Mouse (Mus musculus) G1E (cell line): ENCODE data around the gene Hook2.

Experiments used
- CTCF ChIP-seq: IDR thresholded peaks from 2 replicates; pipeline ENCODE4 v1.5.1; 2012; ENCODE audit warnings: low read depth, low read length, inconsistent platforms, mixed read lengths
- GATA1 ChIP-seq: IDR thresholded peaks from 2 replicates; pipeline ENCODE4 v1.6.1; 2012; ENCODE audit warnings: borderline replicate concordance, low read length, inconsistent platforms, mixed read lengths
- POLR2AphosphoS5 ChIP-seq: IDR thresholded peaks from 2 replicates; pipeline ENCODE4 v1.6.1; 2012; ENCODE audit warnings: low read depth, low read length, inconsistent platforms; ENCODE audit not compliant: insufficient replicate concordance

DNA sequence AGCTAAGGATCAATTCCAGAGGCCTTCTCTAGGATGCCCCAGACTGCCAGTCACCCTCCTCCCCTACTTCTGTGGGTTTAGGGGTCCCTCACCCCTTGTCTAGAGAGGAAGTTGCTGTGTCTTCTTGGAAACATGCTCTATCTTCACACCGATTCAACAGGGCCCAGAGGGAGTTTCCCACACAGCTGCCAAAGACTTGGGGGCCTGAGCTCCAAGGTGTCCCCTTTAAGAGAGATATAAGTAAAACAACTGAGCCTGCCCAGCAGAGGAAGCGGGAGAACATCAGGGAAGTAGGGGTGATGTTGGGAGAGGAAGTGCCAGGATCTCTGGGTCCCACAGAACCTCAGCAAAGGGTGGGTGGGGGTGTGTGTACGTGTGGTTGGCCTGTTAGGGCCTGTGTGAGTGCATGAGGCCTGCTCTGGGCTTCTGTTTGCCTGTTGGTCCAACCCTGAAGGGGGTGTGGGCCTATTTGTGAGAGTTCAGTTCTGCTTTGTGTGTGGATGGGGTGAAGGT lies 7.8 kb upstream of the Hook2 start:
- TF ChIP-seq GATA1 (no peak), CTCF (no peak), POLR2AphosphoS5 (no peak)
